Mouse (Mus musculus): ENCODE measurements around the gene Rasgef1c. TPM values are rescaled to one million over a fixed set of nuclear protein-coding genes. Genes with fewer than 3 reads are reported as not detected.

Gene Rasgef1c
- polyA plus RNA-seq, 1 experiment: 0.13 TPM

GRCm38 (mm10) chr11:49997321-49997720 lies 95.7 kb downstream of the Rasgef1c start:
- no peak for DNase-seq
- Histone ChIP-seq H3K4me3 (ENCODE audit: control insufficient read depth, insufficient read depth, low read length) (no peak overlapping the region), H3K27ac (ENCODE audit: control insufficient read depth, insufficient read depth, low read length) (no peak overlapping the region), H3K27me3 (ENCODE audit: control insufficient read depth, insufficient read depth, low read length) (no peaks in the 10 kb centered on the region), H3K36me3 (ENCODE audit: control insufficient read depth, insufficient read depth, low read length) (no peaks in the 10 kb centered on the region), H3K4me1 (replicated peaks; ENCODE audit: control insufficient read depth, insufficient read depth, low read length) (peaks cover 5% of the 10 kb centered on the region)
- TF ChIP-seq POLR2A (IDR thresholded peaks at IDR 0.05; ENCODE audit: control insufficient read depth, extremely low read depth, insufficient read depth, low read length, poor library complexity) (no peak), CTCF (IDR thresholded peaks at IDR 0.05; ENCODE audit: borderline replicate concordance, control insufficient read depth, extremely low read depth, insufficient read depth, low read length, poor library complexity) (no peak)
- 22% methylated on average over 5 of the region's 5 CpGs for WGBS

GRCm38 (mm10) chr11:50002853-50003252 lies 101.2 kb downstream of the Rasgef1c start:
- Histone ChIP-seq H3K4me3 (ENCODE audit: control insufficient read depth, insufficient read depth, low read length) (no peak overlapping the region), H3K27me3 (ENCODE audit: control insufficient read depth, insufficient read depth, low read length) (no peaks in the 10 kb centered on the region), H3K4me1 (replicated peaks; ENCODE audit: control insufficient read depth, insufficient read depth, low read length) (no peaks in the 10 kb centered on the region), H3K36me3 (ENCODE audit: control insufficient read depth, insufficient read depth, low read length) (no peaks in the 10 kb centered on the region), H3K27ac (ENCODE audit: control insufficient read depth, insufficient read depth, low read length) (no peak overlapping the region)
- TF ChIP-seq POLR2A (IDR thresholded peaks at IDR 0.05; ENCODE audit: control insufficient read depth, extremely low read depth, insufficient read depth, low read length, poor library complexity) (no peak), CTCF (IDR thresholded peaks at IDR 0.05; ENCODE audit: borderline replicate concordance, control insufficient read depth, extremely low read depth, insufficient read depth, low read length, poor library complexity) (no peak)
- WGBS: 91% methylated on average over 4 of the region's 4 CpGs
- no peak for DNase-seq

- no peaks in the 10 kb centered on the region for H3K36me3 ChIP-seq (ENCODE audit: control insufficient read depth, insufficient read depth, low read length)
- 95% methylated on average over 10 of the region's 10 CpGs for WGBS
- DNase-seq: no peak
- no peak overlapping the region for H3K4me3 ChIP-seq (ENCODE audit: control insufficient read depth, insufficient read depth, low read length)
- H3K27ac ChIP-seq (ENCODE audit: control insufficient read depth, insufficient read depth, low read length): no peak overlapping the region
- no peaks in the 10 kb centered on the region for H3K4me1 ChIP-seq (replicated peaks; ENCODE audit: control insufficient read depth, insufficient read depth, low read length)
- TF ChIP-seq POLR2A (IDR thresholded peaks at IDR 0.05; ENCODE audit: control insufficient read depth, extremely low read depth, insufficient read depth, low read length, poor library complexity) (no peak), CTCF (IDR thresholded peaks at IDR 0.05; ENCODE audit: borderline replicate concordance, control insufficient read depth, extremely low read depth, insufficient read depth, low read length, poor library complexity) (no peak)
- H3K27me3 ChIP-seq (ENCODE audit: control insufficient read depth, insufficient read depth, low read length): no peaks in the 10 kb centered on the region
Observed at GRCm38 (mm10) chr11:50007776-50008175, 106.1 kb downstream of the Rasgef1c start.

GRCm38 (mm10) chr11:50008231-50008630 lies 106.6 kb downstream of the Rasgef1c start:
- WGBS: 98% methylated on average over 5 of the region's 5 CpGs
- H3K27me3 ChIP-seq (ENCODE audit: control insufficient read depth, insufficient read depth, low read length): no peaks in the 10 kb centered on the region
- no peak for DNase-seq
- H3K27ac ChIP-seq (ENCODE audit: control insufficient read depth, insufficient read depth, low read length): no peak overlapping the region
- H3K4me1 ChIP-seq (replicated peaks; ENCODE audit: control insufficient read depth, insufficient read depth, low read length): no peaks in the 10 kb centered on the region
- H3K36me3 ChIP-seq (ENCODE audit: control insufficient read depth, insufficient read depth, low read length): no peaks in the 10 kb centered on the region
- TF ChIP-seq CTCF (IDR thresholded peaks at IDR 0.05; ENCODE audit: borderline replicate concordance, control insufficient read depth, extremely low read depth, insufficient read depth, low read length, poor library complexity) (no peak), POLR2A (IDR thresholded peaks at IDR 0.05; ENCODE audit: control insufficient read depth, extremely low read depth, insufficient read depth, low read length, poor library complexity) (no peak)
- no peak overlapping the region for H3K4me3 ChIP-seq (ENCODE audit: control insufficient read depth, insufficient read depth, low read length)

GRCm38 (mm10) chr11:50013016-50013415 lies 111.4 kb downstream of the Rasgef1c start:
- DNase-seq: no peak

GRCm38 (mm10) chr11:50016503-50016902 lies 114.9 kb downstream of the Rasgef1c start:
- Histone ChIP-seq H3K36me3 (ENCODE audit: control insufficient read depth, insufficient read depth, low read length) (no peaks in the 10 kb centered on the region), H3K27me3 (ENCODE audit: control insufficient read depth, insufficient read depth, low read length) (no peaks in the 10 kb centered on the region), H3K4me3 (ENCODE audit: control insufficient read depth, insufficient read depth, low read length) (no peak overlapping the region), H3K4me1 (replicated peaks; ENCODE audit: control insufficient read depth, insufficient read depth, low read length) (peaks cover 19% of the 10 kb centered on the region), H3K27ac (ENCODE audit: control insufficient read depth, insufficient read depth, low read length) (no peak overlapping the region)
- WGBS: 64% methylated on average over 5 of the region's 5 CpGs
- no peak for DNase-seq
- TF ChIP-seq CTCF (IDR thresholded peaks at IDR 0.05; ENCODE audit: borderline replicate concordance, control insufficient read depth, extremely low read depth, insufficient read depth, low read length, poor library complexity) (no peak), POLR2A (IDR thresholded peaks at IDR 0.05; ENCODE audit: control insufficient read depth, extremely low read depth, insufficient read depth, low read length, poor library complexity) (no peak)

More at GRCm38 (mm10) chr11:50013016-50013415, 111.4 kb downstream of the Rasgef1c start:
- no peaks in the 10 kb centered on the region for H3K36me3 ChIP-seq (ENCODE audit: control insufficient read depth, insufficient read depth, low read length)
- H3K27ac ChIP-seq (ENCODE audit: control insufficient read depth, insufficient read depth, low read length): no peak overlapping the region
- H3K4me1 ChIP-seq (replicated peaks; ENCODE audit: control insufficient read depth, insufficient read depth, low read length): peaks cover 9% of the 10 kb centered on the region
- 91% methylated on average over 6 of the region's 6 CpGs for WGBS
- H3K27me3 ChIP-seq (ENCODE audit: control insufficient read depth, insufficient read depth, low read length): no peaks in the 10 kb centered on the region
- TF ChIP-seq CTCF (IDR thresholded peaks at IDR 0.05; ENCODE audit: borderline replicate concordance, control insufficient read depth, extremely low read depth, insufficient read depth, low read length, poor library complexity): no peak
- TF ChIP-seq POLR2A (IDR thresholded peaks at IDR 0.05; ENCODE audit: control insufficient read depth, extremely low read depth, insufficient read depth, low read length, poor library complexity): no peak
- H3K4me3 ChIP-seq (ENCODE audit: control insufficient read depth, insufficient read depth, low read length): no peak overlapping the region

- no peaks in the 10 kb centered on the region for H3K36me3 ChIP-seq (ENCODE audit: control insufficient read depth, insufficient read depth, low read length)
- H3K27me3 ChIP-seq (ENCODE audit: control insufficient read depth, insufficient read depth, low read length): no peaks in the 10 kb centered on the region
- TF ChIP-seq CTCF (IDR thresholded peaks at IDR 0.05; ENCODE audit: borderline replicate concordance, control insufficient read depth, extremely low read depth, insufficient read depth, low read length, poor library complexity): no peak
- no peak for TF ChIP-seq POLR2A (IDR thresholded peaks at IDR 0.05; ENCODE audit: control insufficient read depth, extremely low read depth, insufficient read depth, low read length, poor library complexity)
- H3K4me3 ChIP-seq (ENCODE audit: control insufficient read depth, insufficient read depth, low read length): no peak overlapping the region
- 42% methylated on average over 7 of the region's 7 CpGs for WGBS
- H3K4me1 ChIP-seq (replicated peaks; ENCODE audit: control insufficient read depth, insufficient read depth, low read length): peaks cover 19% of the 10 kb centered on the region
- no peak for DNase-seq
- no peak overlapping the region for H3K27ac ChIP-seq (ENCODE audit: control insufficient read depth, insufficient read depth, low read length)
Observed at GRCm38 (mm10) chr11:50017511-50017910, 115.9 kb downstream of the Rasgef1c start.
